Mouse (Mus musculus) heart, embryonic 12.5 days (tissue): ENCODE results near the gene Col6a1. TPM values are rescaled to one million over a fixed set of nuclear protein-coding genes. Genes with fewer than 3 reads are reported as not detected.

Experiments
- polyA plus RNA-seq: library from polyadenylated mRNA; unstranded; fragments of >200 nt; fragmentation: Nextera tagmentation; extraction: Ambion mirVana; gene quantifications from 2 replicates; pipeline ENCODE4 v1.2.1, GENCODE M21; 2016

The Col6a1 gene
- polyA plus RNA-seq, 1 experiment from 2014 or later: 35.9 TPM

Other genes starting within 250 kb of the Col6a1 start
- 12.6 and 13.3 TPM in 2 replicates for gene Lss, start 194.6 kb downstream of the Col6a1 start, polyA plus RNA-seq
- not detected in 2 replicates for gene Spatc1l, start 163.9 kb downstream of the Col6a1 start, polyA plus RNA-seq
- 3.2 and 3.5 TPM in 2 replicates for gene Ftcd, start 150.5 kb downstream of the Col6a1 start, polyA plus RNA-seq
- 37.9 and 38.0 TPM in 2 replicates for gene Col6a2, start 102.5 kb downstream of the Col6a1 start, polyA plus RNA-seq
- gene Pcbp3, start 235.7 kb upstream of the Col6a1 start, polyA plus RNA-seq: 11.7 and 12.6 TPM in 2 replicates